Mouse (Mus musculus): ENCODE data around the gene Csmd2. TPM values are rescaled to one million over a fixed set of nuclear protein-coding genes. Genes with fewer than 3 reads are reported as not detected.

Csmd2 gene
- polyA plus RNA-seq, 1 experiment from 2014 or later, result 0.05 TPM

DNA sequence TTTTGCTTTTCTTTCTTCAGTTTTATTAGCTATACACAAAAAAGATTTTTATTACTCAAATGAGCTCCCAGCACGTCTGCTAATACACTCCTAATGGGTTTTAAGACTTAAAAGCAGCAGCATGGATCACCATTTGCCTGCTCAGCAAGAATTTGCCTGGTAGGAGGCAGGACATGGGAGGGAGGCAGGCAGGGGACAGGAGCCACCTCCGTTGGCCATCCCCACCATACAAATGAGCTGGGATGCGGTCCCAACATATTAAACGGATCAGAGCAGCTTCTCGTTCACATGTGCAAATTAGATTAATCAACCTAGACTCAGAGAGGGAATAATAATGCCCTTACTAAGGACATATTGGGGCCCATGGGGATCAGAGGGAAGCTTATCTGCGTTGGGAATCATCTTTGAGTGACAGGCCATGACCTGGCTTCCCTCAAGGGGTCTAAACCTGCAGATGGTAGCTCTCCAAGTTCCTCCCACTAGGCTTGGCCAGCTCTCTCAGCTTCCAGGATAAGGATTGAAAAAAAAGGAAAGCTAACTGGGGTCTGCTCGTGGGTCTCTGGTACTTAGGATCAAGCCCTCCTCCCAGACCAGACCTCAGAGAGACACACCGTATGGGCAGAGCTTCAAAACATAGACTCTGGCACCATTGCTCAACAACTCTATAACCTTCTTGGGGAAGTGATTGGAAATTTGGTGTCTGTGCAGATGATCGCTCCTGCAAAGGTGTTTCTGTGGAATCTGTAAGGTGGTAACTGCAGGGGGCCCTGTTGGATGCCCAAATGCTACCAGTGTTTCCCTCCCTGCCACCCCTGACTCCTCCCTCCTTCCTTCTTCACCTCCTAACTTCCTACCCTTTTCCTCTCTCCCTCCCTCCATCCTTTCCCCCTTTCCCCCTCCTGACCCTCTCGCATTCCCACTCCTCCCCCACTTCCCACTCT, 153.8 kb downstream of the Csmd2 start:
- Histone ChIP-seq H3K27ac (ENCODE audit: low read length) (no peak overlapping the region), H3K9ac (replicated peaks; ENCODE audit: low read depth) (no peak overlapping the region), H3K36me3 (ENCODE audit: insufficient read depth, low read length) (no peaks in the 10 kb centered on the region), H3K4me1 (ENCODE audit: insufficient read depth, low read depth, low read length) (no peaks in the 10 kb centered on the region), H3K27me3 (replicated peaks; ENCODE audit: insufficient read depth, low read length) (no peaks in the 10 kb centered on the region), H3K9me3 (ENCODE audit: low read length) (no peaks in the 10 kb centered on the region), H3K4me2 (replicated peaks; ENCODE audit: low read depth, low read length) (no peak overlapping the region), H3K4me3 (ENCODE audit: low read depth, low read length) (no peak overlapping the region)
- no peak for ATAC-seq
- no peak for TF ChIP-seq EP300 (IDR thresholded peaks at IDR 0.05)
- TF ChIP-seq CTCF (IDR thresholded peaks at IDR 0.05), result no peak
- 52% methylated on average over 10 of the region's 10 CpGs for WGBS
- no peak for DNase-seq (ENCODE audit: low spot score)

DNA sequence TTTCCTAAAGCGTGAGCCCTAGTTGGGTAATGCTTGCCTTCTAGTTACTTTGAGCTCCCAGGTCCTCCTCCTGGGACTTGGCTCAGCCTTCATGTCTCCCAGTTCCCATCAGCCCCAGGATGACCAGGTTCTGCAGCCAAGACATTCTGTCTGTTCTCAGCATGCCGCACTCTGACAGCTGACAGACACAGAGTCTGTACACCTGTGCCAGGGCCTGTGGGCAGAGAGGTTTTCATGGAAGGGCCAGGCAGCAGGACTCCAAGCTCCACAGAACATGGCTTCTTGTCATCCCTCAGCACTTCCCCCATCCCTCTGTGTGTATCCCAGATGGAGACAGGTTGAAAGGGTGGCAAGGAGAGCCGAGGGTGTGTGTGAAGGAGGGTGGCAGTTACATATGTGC, 154.6 kb downstream of the Csmd2 start:
- no peaks in the 10 kb centered on the region for H3K9me3 ChIP-seq (ENCODE audit: low read length)
- DNase-seq (ENCODE audit: low spot score), result no peak
- 70% methylated on average over 3 of the region's 3 CpGs for WGBS
- no peaks in the 10 kb centered on the region for H3K27me3 ChIP-seq (replicated peaks; ENCODE audit: insufficient read depth, low read length)
- no peaks in the 10 kb centered on the region for H3K4me1 ChIP-seq (ENCODE audit: insufficient read depth, low read depth, low read length)
- no peak for ATAC-seq
- no peak overlapping the region for H3K4me2 ChIP-seq (replicated peaks; ENCODE audit: low read depth, low read length)
- no peak overlapping the region for H3K4me3 ChIP-seq (ENCODE audit: low read depth, low read length)
- no peaks in the 10 kb centered on the region for H3K36me3 ChIP-seq (ENCODE audit: insufficient read depth, low read length)
- H3K27ac ChIP-seq (ENCODE audit: low read length), result no peak overlapping the region
- H3K9ac ChIP-seq (replicated peaks; ENCODE audit: low read depth), result no peak overlapping the region
- no peak for TF ChIP-seq EP300 (IDR thresholded peaks at IDR 0.05)
- TF ChIP-seq CTCF (IDR thresholded peaks at IDR 0.05), result no peak

DNA sequence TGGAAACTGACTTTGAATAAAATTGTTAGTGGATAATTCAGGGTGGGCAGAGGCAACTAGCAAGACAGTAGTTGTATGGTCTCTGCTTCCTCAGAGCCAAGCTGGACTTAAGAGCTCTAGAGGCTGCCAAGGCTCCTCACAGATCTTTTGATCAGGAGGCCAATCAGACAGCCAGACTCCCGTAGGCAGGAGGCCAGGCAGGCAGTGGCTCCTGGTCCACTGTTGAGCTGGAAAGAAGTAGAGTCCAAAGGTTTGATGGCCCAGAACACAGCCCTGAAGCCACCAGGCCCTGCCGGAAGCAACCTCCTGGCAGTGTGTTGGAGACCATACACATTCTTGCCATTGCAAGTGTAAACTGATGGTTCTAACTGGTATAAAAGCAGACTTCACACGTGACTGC, 155.5 kb downstream of the Csmd2 start:
- no peak overlapping the region for H3K9ac ChIP-seq (replicated peaks; ENCODE audit: low read depth)
- 67% methylated on average over 3 of the region's 3 CpGs for WGBS
- no peak for ATAC-seq

GRCm38 (mm10) chr4:128149524-128149923, 161.9 kb downstream of the Csmd2 start:
- no peak for DNase-seq (ENCODE audit: low spot score)
- no peaks in the 10 kb centered on the region for H3K36me3 ChIP-seq (ENCODE audit: insufficient read depth, low read length)
- no peaks in the 10 kb centered on the region for H3K9me3 ChIP-seq (ENCODE audit: low read length)
- WGBS, result 73% methylated on average over 4 of the region's 4 CpGs
- no peak for TF ChIP-seq CTCF (IDR thresholded peaks at IDR 0.05)
- TF ChIP-seq EP300 (IDR thresholded peaks at IDR 0.05), result no peak
- no peak overlapping the region for H3K27ac ChIP-seq (ENCODE audit: low read length)
- no peak overlapping the region for H3K4me3 ChIP-seq (ENCODE audit: low read depth, low read length)
- no peaks in the 10 kb centered on the region for H3K4me1 ChIP-seq (ENCODE audit: insufficient read depth, low read depth, low read length)
- no peaks in the 10 kb centered on the region for H3K27me3 ChIP-seq (replicated peaks; ENCODE audit: insufficient read depth, low read length)
- no peak overlapping the region for H3K9ac ChIP-seq (replicated peaks; ENCODE audit: low read depth)
- ATAC-seq, result no peak
- no peak overlapping the region for H3K4me2 ChIP-seq (replicated peaks; ENCODE audit: low read depth, low read length)

More for the DNA sequence above, 155.5 kb downstream of the Csmd2 start:
- Histone ChIP-seq H3K36me3 (ENCODE audit: insufficient read depth, low read length) (no peaks in the 10 kb centered on the region), H3K27ac (ENCODE audit: low read length) (no peak overlapping the region), H3K9me3 (ENCODE audit: low read length) (no peaks in the 10 kb centered on the region), H3K4me1 (ENCODE audit: insufficient read depth, low read depth, low read length) (no peaks in the 10 kb centered on the region), H3K27me3 (replicated peaks; ENCODE audit: insufficient read depth, low read length) (no peaks in the 10 kb centered on the region), H3K4me3 (ENCODE audit: low read depth, low read length) (no peak overlapping the region), H3K4me2 (replicated peaks; ENCODE audit: low read depth, low read length) (no peak overlapping the region)
- no peak for TF ChIP-seq CTCF (IDR thresholded peaks at IDR 0.05)
- TF ChIP-seq EP300 (IDR thresholded peaks at IDR 0.05), result no peak
- no peak for DNase-seq (ENCODE audit: low spot score)

- Histone ChIP-seq H3K4me2 (replicated peaks; ENCODE audit: low read depth, low read length) (no peak overlapping the region), H3K4me1 (ENCODE audit: insufficient read depth, low read depth, low read length) (no peaks in the 10 kb centered on the region), H3K27ac (ENCODE audit: low read length) (no peak overlapping the region), H3K4me3 (ENCODE audit: low read depth, low read length) (no peak overlapping the region), H3K9ac (replicated peaks; ENCODE audit: low read depth) (no peak overlapping the region), H3K9me3 (ENCODE audit: low read length) (no peaks in the 10 kb centered on the region), H3K27me3 (replicated peaks; ENCODE audit: insufficient read depth, low read length) (no peaks in the 10 kb centered on the region), H3K36me3 (ENCODE audit: insufficient read depth, low read length) (no peaks in the 10 kb centered on the region)
- WGBS, result 67% methylated on average over 3 of the region's 3 CpGs
- TF ChIP-seq EP300 (IDR thresholded peaks at IDR 0.05) (no peak), CTCF (IDR thresholded peaks at IDR 0.05) (no peak)
- no peak for DNase-seq (ENCODE audit: low spot score)
- ATAC-seq, result no peak
Observed at GRCm38 (mm10) chr4:128152066-128152465, 164.4 kb downstream of the Csmd2 start.

DNA sequence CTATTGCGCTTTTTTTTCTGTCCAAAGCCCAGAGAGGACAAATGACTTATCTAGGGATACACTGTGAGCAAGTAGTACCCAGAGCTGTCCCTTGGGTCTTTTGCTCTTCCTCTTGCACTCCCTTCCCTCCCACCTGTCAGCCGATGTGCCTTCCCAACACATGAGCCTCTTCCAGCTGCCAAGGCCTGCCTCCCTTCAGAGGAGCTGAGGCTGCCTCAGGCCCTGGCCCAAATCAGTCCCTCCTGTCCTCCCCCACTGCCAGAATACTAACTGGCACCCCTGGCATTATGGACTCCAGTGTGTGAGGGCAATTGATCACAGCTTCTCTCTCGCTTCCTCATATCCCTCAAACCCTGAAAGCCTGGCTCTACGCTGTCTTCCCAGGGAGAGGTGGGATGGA, 165.5 kb downstream of the Csmd2 start:
- DNase-seq (ENCODE audit: low spot score), result no peak
- Histone ChIP-seq H3K9me3 (ENCODE audit: low read length) (no peaks in the 10 kb centered on the region), H3K27ac (ENCODE audit: low read length) (no peak overlapping the region), H3K27me3 (replicated peaks; ENCODE audit: insufficient read depth, low read length) (no peaks in the 10 kb centered on the region), H3K4me3 (ENCODE audit: low read depth, low read length) (no peak overlapping the region), H3K36me3 (ENCODE audit: insufficient read depth, low read length) (no peaks in the 10 kb centered on the region), H3K4me2 (replicated peaks; ENCODE audit: low read depth, low read length) (no peak overlapping the region), H3K4me1 (ENCODE audit: insufficient read depth, low read depth, low read length) (no peaks in the 10 kb centered on the region), H3K9ac (replicated peaks; ENCODE audit: low read depth) (no peak overlapping the region)
- TF ChIP-seq EP300 (IDR thresholded peaks at IDR 0.05), result no peak
- no peak for TF ChIP-seq CTCF (IDR thresholded peaks at IDR 0.05)
- 92% methylated on average over 4 of the region's 4 CpGs for WGBS
- ATAC-seq, result no peak
